Mouse (Mus musculus) midbrain, postnatal 0 days (tissue): ENCODE results near the gene Gar1. TPM values are rescaled to one million over a fixed set of nuclear protein-coding genes. Genes with fewer than 3 reads are reported as not detected.

ENCODE experiments used
- ATAC-seq: fragments of 200-750 bp; cut with Nextera tagmentation; 2 replicates; pipeline ENCODE4 v1.8.0; 2017; ENCODE audit warnings: moderate number of reproducible peaks, mild to moderate bottlenecking, moderate TSS enrichment, moderate library complexity; ENCODE audit not compliant: low FRiP score
- DNase-seq: peaks from one replicate; pipeline ENCODE4 v3.0.0-alpha.2; 2015; ENCODE audit warnings: low spot score
- H3K27ac ChIP-seq: fragments of 300-500 bp; sonication (generic); 2 replicates; pipeline ENCODE4 v1.5.1; 2014; ENCODE audit warnings: low read depth, mild to moderate bottlenecking, low read length, mixed read lengths
- H3K27me3 ChIP-seq: fragments of 300-500 bp; sonication (generic); 2 replicates; pipeline ENCODE4 v1.6.1; 2014; ENCODE audit warnings: low read length, control low read depth, mixed read lengths; ENCODE audit not compliant: insufficient read depth
- H3K36me3 ChIP-seq: fragments of 300-500 bp; sonication (generic); 2 replicates; pipeline ENCODE4 v1.6.1; 2014; ENCODE audit warnings: low read length, control low read depth, mixed read lengths; ENCODE audit not compliant: insufficient read depth
- H3K4me1 ChIP-seq: fragments of 300-500 bp; sonication (generic); 2 replicates; pipeline ENCODE4 v1.6.1; 2014; ENCODE audit warnings: mild to moderate bottlenecking, control low read depth, antibody characterized with exemption, low read length, mixed read lengths; ENCODE audit not compliant: insufficient read depth
- H3K4me2 ChIP-seq: fragments of 300-500 bp; sonication (generic); 2 replicates; pipeline ENCODE4 v1.6.1; 2014; ENCODE audit warnings: low read depth, mild to moderate bottlenecking, low read length, mixed read lengths; ENCODE audit not compliant: poor library complexity, severe bottlenecking
- H3K4me3 ChIP-seq: fragments of 300-500 bp; sonication (generic); 2 replicates; pipeline ENCODE4 v1.5.1; 2014; ENCODE audit warnings: low read depth, mild to moderate bottlenecking, low read length, moderate library complexity
- H3K9ac ChIP-seq: fragments of 300-500 bp; sonication (generic); replicated peaks from 2 replicates; pipeline ENCODE4 v1.6.1; 2014; ENCODE audit warnings: mild to moderate bottlenecking, low read length, moderate library complexity, mixed read lengths; ENCODE audit not compliant: poor library complexity, severe bottlenecking
- H3K9me3 ChIP-seq: fragments of 300-500 bp; sonication (generic); 2 replicates; pipeline ENCODE4 v1.6.1; 2016; ENCODE audit warnings: low read length, control low read depth
- CTCF ChIP-seq: IDR thresholded peaks from 2 replicates; pipeline ENCODE4 v1.5.1; 2016; ENCODE audit warnings: antibody characterized with exemption, mild to moderate bottlenecking
- WGBS: fragments of 180-500 bp; shearing (Covaris S2); extraction: QIAGEN DNeasy Blood & Tissue Kit; methylation state at CpG from one replicate; pipeline ENCODE4 v1.1.7; 2014; 5-methylcytosine and 5-hydroxymethylcytosine counted together
- polyA plus RNA-seq: library from polyadenylated mRNA; unstranded; fragments of >200 nt; fragmentation: Nextera tagmentation; extraction: Ambion mirVana; gene quantifications from 2 replicates; pipeline ENCODE4 v1.2.1, GENCODE M21; 2015
- total RNA-seq: library from RNA; depleted of rRNA; stranded (reverse); fragments of >200 nt; gene quantifications from 2 replicates; pipeline ENCODE4 v1.2.3, GENCODE M21; 2014; rRNA removed

The Gar1 gene
- total RNA-seq = 1.9 and 2.1 TPM in 2 replicates
- 27.3 and 32.6 TPM in 2 replicates for polyA plus RNA-seq

GRCm38 (mm10) chr3:129831035-129831568 is at the start of gene Gar1:
Gene Gar1, minus strand, starts transcription at chr3:129831396.
- TF ChIP-seq CTCF = no peak
- peak within 1 kb of the TSS; percentile 89 for H3K4me3 ChIP-seq
- H3K4me2 ChIP-seq = peak within 1 kb of the TSS; percentile 62
- under 1% methylated on average over 58 of the region's 60 CpGs for WGBS
- H3K4me1 ChIP-seq = peaks cover 8% of the 10 kb centered on the region; the same call in 1 of the 2 replicates
- H3K9ac ChIP-seq = peak within 1 kb of the TSS; percentile 75
- H3K27me3 ChIP-seq = no peaks in the 10 kb centered on the region; the same call in 1 of the 2 replicates
- ATAC-seq (peak; percentile 97), DNase-seq (peak; percentile 98)
- H3K9me3 ChIP-seq = no peaks in the 10 kb centered on the region
- peak within 1 kb of the TSS; percentile 91 for H3K27ac ChIP-seq
- no peaks in the 10 kb centered on the region for H3K36me3 ChIP-seq

- H3K9me3 ChIP-seq = no peaks in the 10 kb centered on the region
- WGBS = 72% methylated on average over 2 of the region's 2 CpGs
- no peak for TF ChIP-seq CTCF
- no peak overlapping the region for H3K9ac ChIP-seq
- H3K27ac ChIP-seq = no peak overlapping the region
- ATAC-seq (no peak), DNase-seq (no peak)
- H3K4me2 ChIP-seq = peak overlapping the region; percentile 94
- 0 out of 2 replicates have a peak, but pooled peaks cover 2% of the 10 kb centered on the region for H3K4me1 ChIP-seq
- H3K4me3 ChIP-seq = peak overlapping the region; percentile 69
- no peaks in the 10 kb centered on the region for H3K27me3 ChIP-seq
- H3K36me3 ChIP-seq = no peaks in the 10 kb centered on the region
Observed at GRCm38 (mm10) chr3:129879913-129880312, 48.7 kb upstream of the Gar1 start.

DNA sequence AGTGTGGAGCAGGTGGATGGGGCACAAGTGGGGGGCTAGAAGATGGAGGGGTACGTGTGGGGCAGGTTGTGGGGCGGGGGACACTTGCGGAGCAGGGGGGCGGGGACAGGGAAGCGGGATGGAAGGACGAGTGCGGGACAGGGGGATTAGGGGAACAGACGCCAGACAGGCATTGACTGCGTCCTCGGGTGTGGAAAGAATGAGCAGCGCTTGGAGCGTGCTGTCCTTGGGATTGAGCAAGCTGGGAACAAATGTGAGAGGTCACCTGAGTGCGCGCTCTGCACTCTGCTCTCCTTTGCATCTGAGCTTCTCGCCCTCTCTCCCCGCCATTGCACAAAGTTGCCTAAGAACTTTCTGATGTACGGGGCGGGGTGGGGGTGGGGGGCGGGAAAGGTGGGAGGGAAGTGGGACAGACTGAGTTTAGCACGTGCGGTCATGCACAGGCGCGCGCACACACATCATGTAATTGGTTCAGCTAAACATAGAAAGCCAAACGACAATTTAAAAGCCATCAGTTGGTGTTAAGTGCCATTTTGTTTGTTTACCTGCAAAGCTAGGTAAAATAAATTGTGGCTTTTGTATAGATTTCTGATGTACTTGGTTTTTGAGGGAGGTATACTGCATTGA is 48.0 kb upstream of the Gar1 start:
- 2% methylated on average over 22 of the region's 25 CpGs for WGBS
- Histone ChIP-seq H3K9ac (peak overlapping the region; percentile 72), H3K4me3 (peak overlapping the region; percentile 69), H3K4me1 (0 out of 2 replicates have a peak, but pooled peaks cover 2% of the 10 kb centered on the region), H3K9me3 (no peaks in the 10 kb centered on the region), H3K36me3 (no peaks in the 10 kb centered on the region), H3K27ac (peak overlapping the region; percentile 62; the same call in 1 of the 2 replicates), H3K4me2 (peak overlapping the region; percentile 94), H3K27me3 (no peaks in the 10 kb centered on the region)
- TF ChIP-seq CTCF = no peak
- ATAC-seq (peak; percentile 52), DNase-seq (peak; percentile 30)

DNA sequence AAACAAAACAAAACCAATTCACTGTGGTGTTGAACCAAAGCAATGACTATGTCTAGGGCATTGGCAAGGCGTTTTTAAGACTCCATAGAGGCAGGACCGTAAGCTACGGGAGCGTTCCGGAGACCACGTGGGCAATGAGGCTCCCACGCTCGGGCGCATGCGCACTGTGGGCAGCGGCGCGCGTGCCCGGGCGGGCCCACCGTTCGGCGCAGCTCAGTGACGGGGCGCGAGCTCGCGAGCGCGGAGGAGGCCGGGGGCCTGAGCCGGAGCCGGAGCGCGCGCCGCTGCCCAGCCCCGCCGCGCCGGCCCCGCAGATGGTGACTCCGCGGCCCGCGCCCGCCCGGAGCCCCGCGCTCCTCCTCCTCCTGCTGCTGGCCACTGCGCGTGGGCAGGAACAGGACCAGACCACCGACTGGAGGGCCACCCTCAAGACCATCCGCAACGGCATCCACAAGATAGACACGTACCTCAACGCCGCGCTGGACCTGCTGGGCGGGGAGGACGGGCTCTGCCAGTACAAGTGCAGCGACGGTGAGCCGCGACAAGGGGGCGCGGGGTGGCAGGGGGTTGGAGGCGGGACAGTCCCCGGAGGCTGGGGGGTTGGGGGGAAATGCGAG is 47.3 kb upstream of the Gar1 start, which contains the start of gene Pla2g12a:
Pla2g12a (plus strand) TSS at position 202 of the 617 bp plus-strand sequence.
- DNase-seq = peak; percentile 94
- peak; percentile 94 for ATAC-seq
- 1% methylated on average over 55 of the region's 66 CpGs for WGBS
- H3K27me3 ChIP-seq = no peaks in the 10 kb centered on the region
- H3K9ac ChIP-seq = peak within 1 kb of the TSS; percentile 72
- H3K9me3 ChIP-seq = no peaks in the 10 kb centered on the region
- no peaks in the 10 kb centered on the region for H3K36me3 ChIP-seq
- peak; percentile 32; the same call in 1 of the 2 replicates for TF ChIP-seq CTCF
- 0 out of 2 replicates have a peak, but pooled peaks cover 2% of the 10 kb centered on the region for H3K4me1 ChIP-seq
- H3K4me2 ChIP-seq = peak within 1 kb of the TSS; percentile 94
- H3K4me3 ChIP-seq = peak within 1 kb of the TSS; percentile 69
- H3K27ac ChIP-seq = peak within 1 kb of the TSS; percentile 62

DNA sequence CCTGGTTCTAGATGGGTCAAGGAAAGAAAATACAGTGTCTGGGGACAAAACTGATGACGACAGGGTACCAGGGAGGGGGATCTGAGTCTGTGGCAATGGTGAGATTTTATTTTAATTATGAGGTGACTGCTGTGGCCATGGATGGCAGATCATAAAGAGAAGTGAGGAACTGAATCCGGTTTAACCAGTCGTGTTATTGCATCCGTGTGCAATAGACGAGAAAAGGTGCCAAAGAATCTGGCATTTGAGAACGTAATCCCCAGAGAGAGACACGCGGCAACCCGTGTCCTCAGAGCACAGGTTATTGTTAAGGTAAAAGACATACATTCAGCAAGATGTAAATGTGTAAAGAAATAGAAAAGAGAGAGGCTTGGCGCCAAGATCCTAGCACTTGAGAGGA is 46.1 kb upstream of the Gar1 start:
- TF ChIP-seq CTCF = no peak
- H3K36me3 ChIP-seq = no peaks in the 10 kb centered on the region
- H3K9ac ChIP-seq = no peak overlapping the region
- no peak overlapping the region for H3K4me3 ChIP-seq
- H3K4me1 ChIP-seq = 0 out of 2 replicates have a peak, but pooled peaks cover 2% of the 10 kb centered on the region
- H3K27ac ChIP-seq = no peak overlapping the region
- WGBS = 92% methylated on average over 10 of the region's 10 CpGs
- no peak for ATAC-seq
- H3K4me2 ChIP-seq = no peak overlapping the region
- no peaks in the 10 kb centered on the region for H3K27me3 ChIP-seq
- DNase-seq = no peak
- no peaks in the 10 kb centered on the region for H3K9me3 ChIP-seq
